Mouse (Mus musculus): ENCODE data around the gene Tyms.

Tyms gene

DNA sequence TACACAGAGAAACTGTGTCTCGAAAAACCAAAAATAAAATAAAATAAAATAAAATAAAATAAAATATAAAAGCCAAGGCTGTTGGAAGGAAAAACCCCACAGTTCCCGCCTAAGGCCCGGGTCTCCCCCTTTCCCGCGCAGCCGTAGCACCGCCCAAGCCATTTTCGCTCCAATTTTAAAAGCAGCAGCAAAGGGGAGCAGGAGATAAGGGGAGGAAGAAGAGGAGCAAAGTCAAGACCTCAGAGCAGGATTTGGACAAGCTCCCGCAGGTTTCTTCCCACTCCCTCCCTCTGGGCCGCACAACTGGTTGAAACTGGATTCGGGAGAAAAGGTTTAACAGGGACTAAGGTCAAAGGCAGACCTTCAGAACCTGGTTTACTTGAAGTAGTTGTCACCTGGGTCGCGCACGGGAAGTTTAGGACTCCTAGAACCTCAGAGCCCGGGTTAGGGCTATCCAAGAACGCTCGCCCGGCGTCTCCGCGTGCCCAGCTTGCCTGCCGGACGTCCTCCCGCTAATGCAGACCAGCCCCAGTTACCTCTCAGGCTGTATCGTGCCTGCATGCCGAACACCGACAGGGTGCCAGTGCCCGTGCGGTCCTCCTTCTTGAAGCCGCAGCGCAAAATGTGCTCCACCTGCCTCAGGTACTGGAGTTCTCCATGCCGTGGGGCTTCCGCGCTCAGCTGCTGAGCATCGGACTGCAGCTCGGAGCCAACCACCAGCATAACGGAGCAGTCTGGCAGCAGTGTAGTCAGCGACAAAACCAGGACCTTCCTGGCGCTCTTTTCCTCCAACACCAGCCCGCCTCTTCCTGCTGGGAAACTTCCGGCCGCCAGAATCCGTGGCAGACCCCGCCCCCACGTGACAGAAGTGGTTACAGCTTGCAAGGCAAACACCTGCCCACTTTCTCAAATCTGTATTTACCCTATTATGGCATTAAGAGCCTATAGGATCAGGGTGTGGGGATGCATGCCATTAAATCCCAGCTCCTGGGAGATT is at the start of gene Tyms:
TSS of gene Tyms (minus strand) at position 793 of the 997 bp plus-strand sequence.
- DNase-seq = peak; percentile 65

DNA sequence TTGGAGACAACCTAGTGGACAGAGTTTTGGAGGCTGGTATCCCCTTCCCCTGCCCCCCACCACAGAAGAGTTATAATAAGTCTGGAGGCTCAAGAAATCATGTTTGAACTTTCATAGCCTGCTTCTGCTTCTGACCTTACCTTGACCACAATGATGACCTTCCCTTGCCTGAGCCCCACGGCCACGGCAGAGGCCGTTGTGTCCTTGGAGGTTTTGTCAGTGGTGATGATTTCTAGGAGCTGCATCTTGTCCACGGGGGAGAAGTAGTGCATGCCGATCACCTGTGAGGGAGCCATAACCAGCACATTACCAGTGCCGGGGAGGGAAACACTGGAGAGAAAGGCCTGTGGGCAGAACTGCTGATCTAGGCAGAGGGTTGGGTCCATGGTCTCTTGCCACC is 49.1 kb upstream of the Tyms start:
- DNase-seq = no peak

DNA sequence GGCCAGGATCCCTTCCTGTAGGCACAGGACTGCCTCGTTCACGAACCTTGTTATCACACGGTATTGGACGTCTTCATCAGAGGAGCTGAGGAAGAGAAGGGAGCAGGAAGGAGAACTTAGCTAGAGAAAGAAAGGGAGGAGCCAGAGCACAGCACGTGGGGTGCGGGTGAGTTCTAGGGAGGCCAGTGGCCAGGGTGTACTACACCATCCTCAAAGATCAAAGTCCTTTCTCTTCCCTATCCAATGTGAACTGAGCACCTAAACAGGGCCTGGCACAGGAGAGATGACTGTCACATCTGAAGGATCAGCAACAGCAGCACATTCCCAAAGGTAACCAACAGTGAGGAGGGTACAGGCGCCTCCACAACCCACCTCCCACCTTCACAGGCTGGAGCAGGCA is 46.7 kb upstream of the Tyms start:
- DNase-seq = no peak

DNA sequence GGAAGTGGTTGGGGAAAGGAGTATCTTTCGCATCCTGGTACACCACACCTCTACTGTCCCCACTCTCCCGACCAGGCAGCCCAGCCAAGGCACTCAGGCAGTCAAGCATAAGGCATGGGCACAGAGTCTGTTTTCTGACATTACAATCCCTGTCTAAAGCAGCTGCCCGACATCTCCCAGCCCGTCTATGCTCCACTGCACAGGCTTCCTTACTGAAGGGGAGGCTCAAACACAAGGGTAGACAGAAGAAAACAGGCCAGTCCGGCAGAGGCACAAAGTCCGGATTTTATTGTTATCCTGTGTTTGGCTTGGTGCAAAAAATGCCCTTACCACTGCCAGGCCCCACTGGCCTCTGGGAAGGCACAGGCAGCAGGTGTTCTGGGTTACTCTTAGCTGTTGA is 45.7 kb upstream of the Tyms start:
- DNase-seq = no peak

DNA sequence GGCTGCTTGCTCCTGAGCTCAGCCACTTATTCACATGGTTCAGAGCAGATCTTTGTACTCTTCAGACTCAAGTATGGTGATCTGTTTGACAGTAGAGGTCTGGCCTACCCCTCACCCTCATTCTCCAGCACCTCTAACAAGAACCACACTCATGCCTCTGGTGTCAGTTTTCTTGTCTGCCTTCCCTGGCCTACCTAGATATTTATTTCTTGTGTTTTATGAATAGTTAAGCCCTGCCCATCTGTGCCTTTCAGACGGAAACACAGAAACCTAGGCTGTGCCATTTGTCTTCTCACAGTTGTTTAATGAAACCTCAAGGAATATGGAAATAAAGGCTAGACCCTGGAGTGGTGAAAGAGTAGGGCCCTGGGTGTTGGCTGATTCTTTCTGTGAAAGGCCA is 44.6 kb upstream of the Tyms start:
- no peak for DNase-seq

DNA sequence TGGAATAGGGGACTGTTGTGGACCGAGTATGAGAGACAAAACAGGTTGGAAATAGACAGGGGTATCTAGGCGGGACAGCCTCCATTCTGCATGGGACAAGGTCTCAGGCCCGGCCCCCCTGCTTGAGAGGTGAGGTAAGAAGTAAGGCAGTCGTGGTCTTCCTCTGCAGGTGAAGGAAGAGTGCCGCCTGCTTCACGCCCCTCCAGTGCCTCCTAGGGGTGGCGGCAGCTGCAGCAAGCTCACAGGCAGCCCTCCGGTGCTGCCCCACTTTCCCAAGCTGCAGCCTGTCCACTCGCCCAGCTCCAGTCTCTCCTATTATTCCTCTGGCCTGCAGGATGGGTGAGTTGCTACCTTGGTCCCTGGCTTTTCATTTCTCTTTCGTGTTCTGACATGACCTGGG is 42.3 kb upstream of the Tyms start:
- DNase-seq = no peak

DNA sequence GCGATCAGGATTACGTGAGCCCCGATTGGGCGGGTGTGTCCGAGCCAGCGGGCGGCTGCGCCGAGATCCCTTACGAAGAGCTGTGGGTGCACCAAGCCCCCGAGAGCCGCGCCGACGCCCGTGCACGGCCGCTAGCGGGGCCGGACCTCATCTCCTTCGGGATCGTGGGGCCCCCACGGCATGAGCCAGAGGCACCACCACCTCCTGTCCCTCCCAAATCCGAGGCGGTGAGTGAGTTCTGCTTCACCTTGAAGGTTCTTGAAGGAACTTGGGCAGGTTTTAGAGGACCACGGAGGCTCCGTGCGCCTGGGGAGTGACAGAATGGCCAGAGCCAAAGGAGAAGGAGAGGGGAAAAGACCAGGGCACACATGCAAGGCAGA is 41.3 kb upstream of the Tyms start:
- no peak for DNase-seq

DNA sequence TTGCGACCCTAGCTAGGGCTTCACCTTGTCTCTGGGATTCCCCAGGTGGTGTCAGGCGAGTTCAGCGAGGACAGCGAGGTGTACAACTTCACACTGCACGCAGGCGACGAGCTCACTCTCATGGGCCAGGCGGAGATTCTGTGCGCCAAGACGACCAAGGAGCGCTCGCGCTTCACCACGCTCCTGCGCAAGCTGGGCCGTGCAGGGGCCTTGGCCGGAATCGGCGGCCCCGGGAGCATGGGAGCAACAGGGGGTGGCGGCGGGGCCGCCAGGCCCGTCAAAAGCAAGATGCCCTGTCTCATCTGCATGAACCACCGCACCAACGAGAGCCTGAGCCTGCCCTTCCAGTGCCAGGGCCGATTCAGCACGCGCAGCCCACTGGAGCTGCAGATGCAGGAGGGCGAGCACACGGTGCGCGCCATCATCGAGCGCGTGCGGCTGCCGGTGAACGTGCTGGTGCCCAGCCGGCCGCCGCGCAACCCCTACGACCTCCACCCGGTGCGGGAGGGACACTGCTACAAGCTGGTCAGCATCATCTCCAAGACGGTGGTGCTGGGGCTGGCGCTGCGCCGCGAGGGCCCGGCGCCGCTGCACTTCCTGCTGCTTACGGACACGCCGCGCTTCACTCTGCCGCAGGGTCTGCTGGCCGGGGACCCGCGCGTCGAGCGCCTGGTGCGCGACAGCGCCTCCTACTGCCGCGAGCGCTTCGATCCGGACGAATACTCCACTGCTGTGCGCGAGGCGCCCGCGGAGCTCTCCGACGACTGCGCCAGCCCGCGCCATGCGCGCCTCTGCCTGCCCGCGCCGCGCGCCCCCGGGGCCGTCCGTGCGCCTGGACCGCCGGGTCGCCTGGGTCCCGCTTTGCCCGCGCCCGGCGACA is 40.7 kb upstream of the Tyms start:
- no peak for DNase-seq

DNA sequence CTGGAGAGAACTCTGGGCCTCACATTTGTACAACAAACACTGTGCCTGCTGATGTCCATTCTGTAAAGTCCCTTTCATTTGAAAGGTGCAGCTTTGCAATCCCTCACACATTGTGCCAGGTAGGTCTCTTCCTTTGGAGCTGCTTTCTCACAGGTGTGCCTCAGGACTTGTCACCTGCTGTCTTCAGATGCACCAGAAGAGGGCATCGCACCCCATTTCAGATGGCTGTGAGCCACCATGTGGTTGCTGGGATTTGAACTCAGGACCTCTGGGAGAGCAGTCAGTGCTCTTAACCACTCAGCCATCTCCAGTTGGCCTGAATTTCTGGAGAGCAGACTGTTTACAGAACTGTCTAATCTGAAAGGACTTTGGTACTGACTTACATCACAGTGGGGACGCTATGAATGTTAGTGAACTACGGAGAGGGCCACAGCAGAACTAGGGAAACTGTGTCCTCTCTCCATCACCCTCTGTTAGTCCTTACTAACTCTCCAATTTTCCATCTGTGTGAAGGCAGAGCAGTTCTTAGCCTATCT is 39.2 kb upstream of the Tyms start:
- no peak for DNase-seq

DNA sequence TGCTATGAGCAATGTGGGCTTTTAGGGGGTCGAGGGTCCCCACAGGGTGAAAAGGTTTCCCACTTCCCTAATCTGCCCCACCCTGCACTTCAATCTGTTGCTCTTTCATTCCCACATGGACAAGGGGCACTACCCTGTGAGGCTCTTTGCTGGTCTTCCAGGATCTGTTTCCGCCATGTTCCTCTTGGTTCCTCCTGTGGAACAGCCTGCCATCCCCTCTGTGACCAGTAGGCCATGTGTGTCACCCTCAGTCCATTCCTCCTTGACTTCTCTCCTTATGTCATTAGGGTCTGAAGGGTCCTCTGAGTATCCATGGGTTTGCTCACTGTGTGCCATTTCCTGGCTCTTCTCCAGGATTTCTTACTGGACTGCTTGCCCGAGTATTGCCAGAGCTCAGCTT is 38.4 kb upstream of the Tyms start:
- no peak for DNase-seq

DNA sequence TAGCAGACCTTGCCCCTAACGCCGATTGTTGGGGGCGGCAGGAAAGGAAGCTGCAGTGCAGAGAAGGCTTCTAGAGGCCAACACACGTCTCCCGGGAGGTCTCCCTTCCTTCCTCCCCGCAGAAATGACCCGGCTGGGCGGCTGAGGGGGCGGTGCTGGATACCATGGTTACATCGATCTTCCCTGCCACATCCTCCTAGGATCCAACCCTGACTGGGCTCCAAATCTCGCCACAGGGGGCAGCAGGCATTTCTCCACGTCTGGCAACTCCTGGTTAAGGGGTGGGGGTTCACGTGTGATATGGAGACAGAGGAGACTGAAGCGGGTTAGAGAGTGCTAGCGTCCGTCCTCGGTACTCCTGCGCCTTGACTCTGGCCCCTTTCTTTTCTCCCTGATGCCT is 37.7 kb upstream of the Tyms start:
- no peak for DNase-seq

DNA sequence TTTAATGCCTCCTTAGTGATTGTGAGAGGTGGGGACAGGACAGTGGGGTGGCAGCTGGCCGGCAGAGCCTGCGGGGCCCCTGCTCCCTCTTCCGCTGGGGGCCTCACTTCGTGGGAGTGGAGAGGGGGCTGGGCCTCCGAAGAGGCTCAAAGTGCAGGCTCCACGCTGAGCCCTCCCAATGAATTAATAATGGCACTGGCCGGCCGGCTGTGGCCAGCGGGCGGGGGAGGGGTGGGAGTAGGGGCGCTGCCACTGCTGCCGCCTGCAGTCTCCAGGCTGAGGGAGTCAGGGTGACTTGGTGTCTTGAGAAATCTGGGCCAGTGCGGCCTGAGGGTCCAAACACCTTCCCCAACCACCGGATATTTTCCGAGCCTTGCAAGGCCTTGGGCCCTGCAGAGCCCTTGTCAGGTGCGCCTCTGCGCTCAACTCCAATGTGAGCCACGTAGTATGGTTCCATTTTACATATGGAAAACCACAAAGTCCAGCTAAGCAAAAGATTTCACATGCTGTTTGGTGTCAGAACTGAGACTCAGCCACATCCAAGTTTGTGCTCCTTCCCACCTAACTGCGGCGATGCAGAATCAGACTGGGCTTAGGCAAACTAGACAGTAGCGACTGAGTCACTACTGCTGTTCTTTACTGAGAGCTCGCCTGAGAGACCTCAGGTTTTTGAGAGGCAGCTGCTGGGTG is 37.1 kb upstream of the Tyms start:
- no peak for DNase-seq

DNA sequence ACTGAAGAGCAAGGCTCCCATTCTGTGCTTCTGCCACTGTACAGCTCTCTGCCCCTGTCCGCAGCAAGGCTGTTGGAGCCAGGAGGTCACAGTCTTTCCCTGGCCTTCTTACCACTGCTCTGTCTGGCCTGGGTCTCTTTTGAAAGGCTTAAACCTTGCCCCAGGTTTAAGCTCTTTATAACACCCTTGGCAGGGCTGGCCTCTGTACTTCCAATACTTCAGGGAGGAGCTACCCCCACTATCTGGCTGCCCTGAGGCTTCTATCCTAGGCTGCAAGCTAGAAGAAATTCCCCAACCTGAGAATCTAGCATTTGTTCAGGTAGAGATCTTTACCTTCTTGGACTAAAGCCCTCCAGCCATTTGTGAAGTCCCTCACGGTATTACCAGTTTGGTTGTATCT is 36.5 kb upstream of the Tyms start:
- DNase-seq = no peak

DNA sequence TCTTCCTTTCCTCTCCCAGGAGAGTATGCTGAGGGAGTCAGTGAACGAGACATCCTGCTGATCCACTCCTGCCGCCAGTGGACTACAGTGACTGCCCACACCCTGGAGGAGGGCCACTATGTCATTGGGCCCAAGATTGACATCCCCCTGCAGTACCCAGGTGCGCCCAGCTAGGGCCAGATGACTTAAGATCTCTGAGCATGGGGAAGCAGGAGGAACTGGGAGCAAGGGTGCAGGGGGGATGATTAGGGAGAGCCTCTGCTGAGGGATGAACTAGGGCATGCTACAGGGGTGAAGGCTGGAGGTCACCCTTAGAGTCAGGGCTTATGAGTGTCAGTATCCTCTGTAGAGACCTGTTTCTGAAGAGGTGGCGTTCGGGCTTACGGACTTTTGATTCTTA is 34.8 kb upstream of the Tyms start:
- DNase-seq = no peak

DNA sequence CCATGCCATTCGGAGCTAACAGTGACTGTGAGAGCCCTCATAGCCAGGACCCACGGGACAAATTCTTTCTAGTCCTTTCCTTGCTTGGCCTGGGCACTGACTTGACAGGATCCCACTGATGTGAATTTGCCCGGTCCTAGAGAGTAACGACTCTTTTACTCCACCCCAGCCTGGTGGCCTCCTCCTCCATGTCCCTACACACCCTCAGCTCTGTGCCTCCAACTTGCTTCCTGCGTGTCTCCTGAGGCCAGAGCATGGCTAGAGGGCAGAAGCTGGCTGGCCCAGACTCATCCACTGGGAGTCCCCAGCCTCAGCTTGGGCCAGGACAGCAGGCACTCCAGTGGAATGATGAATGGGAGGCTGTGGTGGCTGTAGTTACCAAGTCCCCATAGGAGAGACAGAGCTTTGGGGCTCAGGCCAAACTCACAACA is 34.2 kb upstream of the Tyms start:
- no peak for DNase-seq

DNA sequence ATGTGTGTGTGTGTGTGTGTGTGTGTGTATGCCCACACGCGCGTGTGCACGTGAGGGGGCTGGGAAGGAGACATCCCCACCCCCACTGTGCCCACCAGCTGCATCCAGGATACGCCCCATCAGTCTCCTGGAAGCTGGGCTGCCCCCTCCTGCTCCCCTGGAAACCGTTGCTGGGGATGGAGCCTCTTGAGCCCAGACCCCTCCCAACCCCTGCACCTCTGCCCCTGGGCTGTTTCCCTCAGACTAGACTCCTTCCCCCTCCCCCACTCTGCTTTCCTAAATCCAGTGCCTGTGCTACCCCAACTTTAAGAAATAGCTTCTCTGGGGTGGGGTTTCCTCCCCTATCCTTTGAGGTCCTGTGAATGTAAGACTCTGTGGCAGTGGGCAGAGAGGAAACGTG is 33.8 kb upstream of the Tyms start:
- DNase-seq = no peak

DNA sequence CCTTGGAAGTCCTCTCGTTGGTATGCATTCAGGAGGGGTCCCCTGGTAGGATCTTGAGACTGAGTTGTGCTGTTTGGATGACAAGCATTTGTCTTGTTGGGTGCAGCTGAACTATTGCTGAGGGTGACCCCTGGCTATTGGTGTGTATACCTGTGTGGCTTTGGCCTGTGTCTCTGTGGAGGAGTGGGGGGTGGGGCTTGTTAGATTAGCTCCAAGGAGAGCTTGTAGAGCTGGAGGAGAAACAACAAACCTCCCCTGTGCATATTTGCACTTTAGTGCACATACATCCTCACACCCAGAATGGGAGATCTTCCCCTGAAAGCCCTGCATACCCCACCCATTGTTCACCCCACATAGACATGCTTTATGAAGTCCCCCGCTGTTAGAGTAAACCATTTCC is 33.3 kb upstream of the Tyms start:
- no peak for DNase-seq

DNA sequence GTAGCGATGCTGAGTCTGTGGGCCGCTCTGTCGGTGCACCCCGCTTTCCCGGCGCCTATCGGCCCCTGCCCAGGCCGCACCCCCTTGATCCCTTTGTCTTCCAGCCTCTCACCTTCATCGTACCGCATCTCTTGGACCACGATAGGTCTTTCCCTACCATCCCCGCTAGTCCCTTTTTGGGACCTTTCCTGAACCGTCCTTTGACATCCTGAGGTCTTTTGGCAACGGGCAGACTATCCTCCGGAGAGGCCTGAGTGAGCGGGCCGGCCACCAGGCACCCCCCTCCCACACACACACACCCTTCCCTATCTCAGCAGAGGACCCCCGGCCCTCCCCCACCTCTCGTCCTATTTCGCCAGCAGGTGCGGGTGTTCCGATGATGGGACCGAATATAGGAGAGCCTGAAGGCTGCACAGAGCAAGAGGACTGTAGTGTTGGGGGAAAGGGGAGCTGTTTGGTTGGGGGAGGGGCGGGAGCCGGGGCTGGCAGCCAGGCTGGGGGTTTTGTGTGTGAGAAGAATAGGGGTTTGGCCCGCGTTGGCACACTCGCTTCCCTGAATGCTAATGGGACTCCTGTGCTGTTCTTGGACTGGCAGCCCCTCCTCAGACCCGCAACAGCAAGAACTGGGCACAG is 32.4 kb upstream of the Tyms start, which contains the start of gene 3110082J24Rik:
TSS of gene 3110082J24Rik (minus strand) at position 419 of the 633 bp plus-strand sequence.
- DNase-seq = no peak

DNA sequence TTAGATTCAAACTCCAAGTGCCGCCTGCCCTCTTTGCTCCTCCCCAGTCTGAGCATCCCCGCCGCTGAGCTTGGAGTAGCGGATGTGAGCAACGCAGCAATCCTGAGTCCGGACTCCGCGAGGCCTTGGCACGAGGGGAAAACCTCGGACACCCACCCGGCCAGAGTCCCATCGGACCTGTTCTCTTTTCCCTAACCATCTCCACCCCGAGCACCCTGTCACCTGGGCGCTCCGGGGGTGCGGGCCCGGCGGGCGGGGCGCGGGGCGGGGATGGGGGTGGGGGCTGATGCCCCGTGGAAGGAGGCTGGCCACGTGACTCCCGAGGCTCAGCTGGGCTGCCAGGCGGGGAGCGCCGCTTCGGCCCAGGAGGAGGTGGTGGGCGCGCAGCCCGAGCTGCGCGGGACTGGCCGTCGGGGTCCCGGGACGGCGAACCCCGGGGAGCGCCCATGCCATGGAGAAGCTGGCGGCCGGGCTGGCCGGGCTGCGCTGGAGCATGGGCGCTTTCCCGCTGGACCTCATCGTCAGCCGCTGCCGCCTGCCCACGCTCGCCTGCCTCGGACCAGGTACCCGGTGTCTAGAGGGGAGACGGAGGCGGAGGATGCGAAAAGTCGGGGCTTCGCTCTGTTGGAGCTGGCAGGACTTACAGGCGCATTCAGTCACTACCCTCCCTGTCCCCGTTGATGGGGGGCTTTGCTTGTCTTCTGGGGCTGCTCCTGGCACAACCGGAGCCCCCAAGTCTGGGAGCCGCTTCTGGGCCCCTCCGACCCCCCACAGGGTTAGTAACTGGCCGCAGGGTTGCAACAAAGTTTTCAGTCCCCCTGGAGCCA is 31.6 kb upstream of the Tyms start, which contains the start of gene Garem2:
TSS of gene Garem2 (plus strand) at position 321 of the 827 bp plus-strand sequence.
- DNase-seq = no peak

DNA sequence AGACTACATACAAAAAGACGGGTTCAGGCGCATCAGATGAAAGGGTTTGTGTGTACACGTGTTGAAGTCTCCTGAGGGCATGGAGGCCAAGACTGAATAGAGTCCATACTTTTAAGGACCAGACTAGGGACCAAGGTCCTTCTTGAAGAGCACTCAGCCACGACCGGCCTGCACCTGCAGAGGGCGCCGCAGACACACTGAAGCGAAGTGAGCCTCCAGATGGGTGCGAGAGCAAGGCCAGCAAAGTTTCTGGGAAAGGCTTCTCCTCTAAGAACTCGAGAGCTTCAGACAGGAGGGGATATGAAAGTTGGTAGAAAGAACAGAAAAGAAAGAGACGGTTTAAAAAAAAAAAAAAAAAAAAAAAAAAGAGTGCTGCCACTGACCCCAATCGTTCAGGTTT is 30.9 kb upstream of the Tyms start:
- DNase-seq = no peak

DNA sequence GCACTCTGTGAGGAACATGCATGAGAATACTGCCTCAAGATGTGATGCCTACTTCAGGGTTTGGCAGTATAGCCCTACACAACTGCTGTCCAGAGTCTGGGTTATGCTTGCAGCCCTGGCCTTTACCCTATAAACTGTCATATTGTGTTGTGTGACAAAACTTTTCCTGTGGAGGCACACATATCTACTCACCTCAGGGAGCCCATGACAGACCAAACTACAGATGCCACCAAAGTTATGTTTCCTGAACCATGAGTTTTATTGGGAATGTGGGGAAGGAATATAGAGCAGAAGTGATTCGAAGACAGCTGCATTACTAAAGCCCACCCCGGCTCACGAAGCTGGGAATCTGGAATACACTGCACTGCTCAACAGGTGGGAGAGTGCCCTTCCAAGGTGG is 29.9 kb upstream of the Tyms start:
- DNase-seq = no peak
